Comparison of ENCODE assay signal across 22 mouse cellular contexts in genomic region chr13:60698021-60698420, GRCm38 (mm10).
A peak's percentile ranks its signal among the peaks of the same experiment; 100 is the strongest.
DNase-seq lines count a peak whose midpoint lies in the region; ATAC-seq and TF ChIP-seq lines count a peak whose summit lies in the region.
"Had no signal": no experiment of that assay in that cellular context is flagged by ENCODE, and none has a peak within 500 bp of the region (broad histone marks: within the 10 kb centered on the region; RNA-seq: fewer than 3 reads in every experiment).

No protein-coding gene starts in this region.

- H3K9me3 ChIP-seq in midbrain, embryonic 11.5 days (ENCODE audit: control insufficient read depth, low read length), result no peaks in the 10 kb centered on the region
- H3K9me3 ChIP-seq in midbrain, postnatal 0 days (ENCODE audit: low read length), result no peaks in the 10 kb centered on the region
- no peaks in the 10 kb centered on the region for H3K9me3 ChIP-seq in forebrain, embryonic 16.5 days (ENCODE audit: control insufficient read depth, low read length)
- H3K9me3 ChIP-seq: embryonic facial prominence, embryonic 15.5 days; forebrain, embryonic 12.5 days; heart, embryonic 10.5 days; hindbrain, embryonic 12.5 days had no signal

- no peak for TF ChIP-seq POLR2A in kidney, adult 2 months (IDR thresholded peaks at IDR 0.05; ENCODE audit: low read depth, low read length)

- H3K27ac ChIP-seq in kidney, adult 2 months (ENCODE audit: insufficient read depth, low read depth, low read length), result 0 out of 2 replicates have a peak overlapping the region, but pooled peaks have one; percentile 7
- H3K27ac ChIP-seq in midbrain, embryonic 11.5 days (ENCODE audit: low read depth, low read length), result no peak overlapping the region
- H3K27ac ChIP-seq in midbrain, postnatal 0 days (ENCODE audit: low read depth, low read length), result no peak overlapping the region
- H3K27ac ChIP-seq in forebrain, embryonic 16.5 days (ENCODE audit: low read length), result no peak overlapping the region
- H3K27ac ChIP-seq: embryonic facial prominence, embryonic 15.5 days; forebrain, embryonic 12.5 days; heart, embryonic 10.5 days; hindbrain, embryonic 12.5 days had no signal

- no peak overlapping the region for H3K4me2 ChIP-seq in midbrain, embryonic 11.5 days
- H3K4me2 ChIP-seq in midbrain, postnatal 0 days (ENCODE audit: low read depth, low read length, poor library complexity, severe bottlenecking), result no peak overlapping the region
- H3K4me2 ChIP-seq in forebrain, embryonic 16.5 days (ENCODE audit: low read length), result no peak overlapping the region
- H3K4me2 ChIP-seq: embryonic facial prominence, embryonic 15.5 days; forebrain, embryonic 12.5 days; hindbrain, embryonic 12.5 days had no signal

- peak; percentile 34 for DNase-seq in adrenal gland, postnatal 14 days
- DNase-seq in adrenal gland, adult (ENCODE audit: inconsistent age in 2 of 2, low spot score in 1 of 2), result no peak
- DNase-seq in kidney, adult 2 months, result peak; percentile 46
- DNase-seq in kidney, adult 8-10 months, result no peak
- peak; percentile 67 for DNase-seq in midbrain, embryonic 11.5 days (ENCODE audit: low spot score, missing footprints)
- DNase-seq in midbrain, postnatal 0 days (ENCODE audit: low spot score), result no peak
- DNase-seq: adrenal gland, adult 8-10 months; cerebellum, adult 18-20 months; cerebellum, adult 9-11 months; cerebellum, postnatal 36 days; heart, adult 18-20 months; heart, postnatal 10 days; heart, postnatal 4 days had no signal

- H3K36me3 ChIP-seq in kidney, adult 2 months (ENCODE audit: control insufficient read depth, insufficient read depth, low read length), result no peaks in the 10 kb centered on the region
- peaks cover 6% of the 10 kb centered on the region; the same call in 1 of the 2 replicates for H3K36me3 ChIP-seq in midbrain, embryonic 11.5 days (ENCODE audit: control insufficient read depth, insufficient read depth, low read length)
- no peaks in the 10 kb centered on the region; the same call in 1 of the 2 replicates for H3K36me3 ChIP-seq in midbrain, postnatal 0 days (ENCODE audit: insufficient read depth, low read length)
- peaks cover 12% of the 10 kb centered on the region; the same call in 1 of the 2 replicates for H3K36me3 ChIP-seq in forebrain, embryonic 16.5 days (ENCODE audit: control insufficient read depth, insufficient read depth)
- H3K36me3 ChIP-seq: embryonic facial prominence, embryonic 15.5 days had no signal

- peaks cover 11% of the 10 kb centered on the region for H3K4me1 ChIP-seq in kidney, adult 2 months (ENCODE audit: control insufficient read depth, insufficient read depth, low read length)
- no peaks in the 10 kb centered on the region for H3K4me1 ChIP-seq in midbrain, embryonic 11.5 days (ENCODE audit: control insufficient read depth, insufficient read depth, low read length)
- no peaks in the 10 kb centered on the region for H3K4me1 ChIP-seq in midbrain, postnatal 0 days (ENCODE audit: insufficient read depth, low read length)
- H3K4me1 ChIP-seq in forebrain, embryonic 16.5 days (replicated peaks; ENCODE audit: control insufficient read depth, insufficient read depth, low read length), result peaks cover 30% of the 10 kb centered on the region

- no peak overlapping the region for H3K9ac ChIP-seq in midbrain, embryonic 11.5 days (ENCODE audit: low read length)
- no peak overlapping the region for H3K9ac ChIP-seq in midbrain, postnatal 0 days (replicated peaks; ENCODE audit: low read length, poor library complexity, severe bottlenecking)
- no peak overlapping the region for H3K9ac ChIP-seq in forebrain, embryonic 16.5 days (replicated peaks; ENCODE audit: low read depth, low read length)
- H3K9ac ChIP-seq: embryonic facial prominence, embryonic 15.5 days; forebrain, embryonic 12.5 days; hindbrain, embryonic 12.5 days had no signal

- H3K4me3 ChIP-seq in kidney, adult 2 months (ENCODE audit: insufficient read depth, low read depth, low read length), result no peak overlapping the region
- H3K4me3 ChIP-seq in midbrain, embryonic 11.5 days (ENCODE audit: low read depth, low read length), result no peak overlapping the region
- no peak overlapping the region for H3K4me3 ChIP-seq in midbrain, postnatal 0 days (ENCODE audit: low read depth, low read length)
- no peak overlapping the region for H3K4me3 ChIP-seq in forebrain, embryonic 16.5 days (replicated peaks; ENCODE audit: low read length)
- H3K4me3 ChIP-seq: embryonic facial prominence, embryonic 15.5 days; erythroblast, embryonic 14.5 days; forebrain, embryonic 12.5 days; heart, embryonic 10.5 days; hindbrain, embryonic 12.5 days had no signal

- no peak for ATAC-seq in midbrain, embryonic 11.5 days (ENCODE audit: low FRiP score)
- ATAC-seq in midbrain, postnatal 0 days (ENCODE audit: low FRiP score), result no peak
- no peak for ATAC-seq in forebrain, embryonic 16.5 days
- ATAC-seq: hindbrain, embryonic 16.5 days; inflammation-experienced regulatory T-cells, adult 6 months had no signal

- WGBS in kidney, adult 2 months, result 52% methylated on average over 2 of the region's 2 CpGs
- 92% methylated on average over 2 of the region's 2 CpGs for WGBS in midbrain, embryonic 11.5 days
- 89% methylated on average over 2 of the region's 2 CpGs for WGBS in midbrain, postnatal 0 days
- WGBS in forebrain, embryonic 16.5 days, result 86% methylated on average over 2 of the region's 2 CpGs

- H3K27me3 ChIP-seq in kidney, adult 2 months (replicated peaks; ENCODE audit: control insufficient read depth, insufficient read depth, low read length), result no peaks in the 10 kb centered on the region
- H3K27me3 ChIP-seq in midbrain, embryonic 11.5 days (ENCODE audit: control insufficient read depth, insufficient read depth, low read length), result no peaks in the 10 kb centered on the region
- no peaks in the 10 kb centered on the region for H3K27me3 ChIP-seq in midbrain, postnatal 0 days (ENCODE audit: insufficient read depth, low read length)
- H3K27me3 ChIP-seq in forebrain, embryonic 16.5 days (replicated peaks; ENCODE audit: control insufficient read depth, insufficient read depth, low read length), result no peaks in the 10 kb centered on the region
- H3K27me3 ChIP-seq: embryonic facial prominence, embryonic 15.5 days; forebrain, embryonic 12.5 days; hindbrain, embryonic 12.5 days; Patski had no signal

- no peak for TF ChIP-seq CTCF in kidney, adult 2 months (conservative IDR thresholded peaks at IDR 0.05; ENCODE audit: insufficient read depth, insufficient read length, low read depth, low read length)
- no peak for TF ChIP-seq CTCF in midbrain, postnatal 0 days (IDR thresholded peaks at IDR 0.05)

Comparison
In these comparisons a context has a peak if more than half of its experiments do, and no peak if none do; other contexts are left out.
1. DNase-seq: peak in adrenal gland, postnatal 14 days (single experiment), kidney, adult 2 months (single experiment) and midbrain, embryonic 11.5 days (single experiment); none in adrenal gland, adult (0 of 2), kidney, adult 8-10 months (0 of 2) and midbrain, postnatal 0 days (single experiment).